Mouse (Mus musculus): ENCODE measurements around the gene Dnah3. TPM values are rescaled to one million over a fixed set of nuclear protein-coding genes. Genes with fewer than 3 reads are reported as not detected.

Gene Dnah3
- polyA plus RNA-seq, 1 experiment from 2014 or later, result 0.27 TPM

- WGBS, result 64% methylated on average over 2 of the region's 2 CpGs
- Histone ChIP-seq H3K4me3 (no peak overlapping the region), H3K4me1 (no peaks in the 10 kb centered on the region), H3K36me3 (ENCODE audit: poor library complexity, severe bottlenecking) (no peaks in the 10 kb centered on the region), H3K27ac (no peak overlapping the region), H3K27me3 (no peaks in the 10 kb centered on the region), H3K9ac (no peak overlapping the region), H3K9me3 (replicated peaks) (no peaks in the 10 kb centered on the region), H3K4me2 (no peak overlapping the region)
- no peak for ATAC-seq
Observed at GRCm38 (mm10) chr7:119928783-119929440, 166.2 kb downstream of the Dnah3 start.

DNA sequence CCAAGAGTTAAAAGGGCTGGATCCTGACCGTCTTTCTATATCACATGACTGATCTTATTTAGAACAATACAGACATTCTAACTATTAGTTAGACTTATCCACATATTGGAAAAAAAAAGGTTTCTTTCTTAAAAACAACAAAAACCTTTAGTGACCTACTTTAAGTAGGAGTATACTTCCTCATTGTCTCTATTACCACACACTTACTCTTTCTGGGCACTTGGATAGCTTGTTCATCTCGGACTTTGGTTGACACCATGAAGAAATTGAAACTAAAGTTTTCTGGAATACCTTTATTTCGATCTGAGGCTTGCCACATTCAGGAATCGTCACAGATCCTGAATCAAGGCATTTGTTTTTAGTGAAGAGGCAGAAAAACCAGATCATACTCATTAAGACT is 174.0 kb downstream of the Dnah3 start:
- Histone ChIP-seq H3K4me2 (no peak overlapping the region), H3K27ac (no peak overlapping the region), H3K4me3 (no peak overlapping the region), H3K36me3 (ENCODE audit: poor library complexity, severe bottlenecking) (no peaks in the 10 kb centered on the region), H3K9ac (no peak overlapping the region), H3K27me3 (no peaks in the 10 kb centered on the region), H3K4me1 (no peaks in the 10 kb centered on the region), H3K9me3 (replicated peaks) (no peaks in the 10 kb centered on the region)
- ATAC-seq, result no peak
- 78% methylated on average over 4 of the region's 4 CpGs for WGBS

DNA sequence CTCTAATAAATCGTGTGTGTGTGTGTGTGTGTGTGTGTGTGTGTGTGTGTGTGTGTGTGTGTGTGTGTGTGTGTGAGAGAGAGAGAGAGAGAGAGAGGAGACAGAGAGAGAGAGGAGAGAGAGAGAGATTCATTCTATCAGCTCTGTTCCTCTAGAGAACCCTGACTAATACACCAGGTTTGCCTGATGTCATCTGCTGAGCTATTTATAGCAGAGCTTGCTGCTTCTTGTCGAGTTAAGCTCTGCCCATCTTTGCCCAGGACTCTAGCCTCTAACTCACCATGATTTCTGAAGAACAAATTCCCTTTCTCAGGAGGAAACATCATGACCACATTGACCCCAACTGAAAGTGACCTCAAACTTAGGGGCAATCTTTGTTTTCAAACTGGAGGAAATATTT is 174.6 kb downstream of the Dnah3 start:
- H3K27me3 ChIP-seq, result no peaks in the 10 kb centered on the region
- WGBS, result 57% methylated on average over 2 of the region's 2 CpGs
- no peak overlapping the region for H3K9ac ChIP-seq
- no peak overlapping the region for H3K27ac ChIP-seq
- H3K36me3 ChIP-seq (ENCODE audit: poor library complexity, severe bottlenecking), result no peaks in the 10 kb centered on the region
- no peaks in the 10 kb centered on the region for H3K9me3 ChIP-seq (replicated peaks)
- H3K4me2 ChIP-seq, result no peak overlapping the region
- no peaks in the 10 kb centered on the region for H3K4me1 ChIP-seq
- H3K4me3 ChIP-seq, result no peak overlapping the region
- ATAC-seq, result no peak

DNA sequence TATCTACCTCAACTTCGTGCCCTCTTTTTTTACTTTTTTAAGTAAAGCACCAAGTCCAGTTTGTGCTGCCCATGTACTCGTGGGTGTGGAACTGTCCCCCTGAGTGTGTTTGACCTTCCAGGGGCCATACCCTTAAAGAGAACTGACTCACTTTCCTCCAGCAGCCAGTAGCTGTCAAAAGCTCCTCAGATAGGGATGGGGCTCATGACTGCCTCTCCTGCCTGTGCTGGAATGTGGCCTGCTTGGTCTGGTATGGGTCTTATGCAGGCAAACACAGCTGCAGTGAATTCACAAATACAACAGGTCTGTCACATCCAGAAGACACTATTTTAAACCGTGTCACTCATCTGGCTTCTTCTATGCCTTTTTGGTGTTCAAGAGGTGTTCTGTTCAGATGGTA is 183.4 kb downstream of the Dnah3 start:
- H3K4me1 ChIP-seq, result no peaks in the 10 kb centered on the region
- H3K4me2 ChIP-seq, result no peak overlapping the region
- H3K9me3 ChIP-seq (replicated peaks), result no peaks in the 10 kb centered on the region
- no peak for ATAC-seq
- H3K27ac ChIP-seq, result no peak overlapping the region
- no peaks in the 10 kb centered on the region for H3K36me3 ChIP-seq (ENCODE audit: poor library complexity, severe bottlenecking)
- no peaks in the 10 kb centered on the region for H3K27me3 ChIP-seq
- H3K4me3 ChIP-seq, result no peak overlapping the region
- H3K9ac ChIP-seq, result no peak overlapping the region
- 75% methylated on average over 3 of the region's 3 CpGs for WGBS

DNA sequence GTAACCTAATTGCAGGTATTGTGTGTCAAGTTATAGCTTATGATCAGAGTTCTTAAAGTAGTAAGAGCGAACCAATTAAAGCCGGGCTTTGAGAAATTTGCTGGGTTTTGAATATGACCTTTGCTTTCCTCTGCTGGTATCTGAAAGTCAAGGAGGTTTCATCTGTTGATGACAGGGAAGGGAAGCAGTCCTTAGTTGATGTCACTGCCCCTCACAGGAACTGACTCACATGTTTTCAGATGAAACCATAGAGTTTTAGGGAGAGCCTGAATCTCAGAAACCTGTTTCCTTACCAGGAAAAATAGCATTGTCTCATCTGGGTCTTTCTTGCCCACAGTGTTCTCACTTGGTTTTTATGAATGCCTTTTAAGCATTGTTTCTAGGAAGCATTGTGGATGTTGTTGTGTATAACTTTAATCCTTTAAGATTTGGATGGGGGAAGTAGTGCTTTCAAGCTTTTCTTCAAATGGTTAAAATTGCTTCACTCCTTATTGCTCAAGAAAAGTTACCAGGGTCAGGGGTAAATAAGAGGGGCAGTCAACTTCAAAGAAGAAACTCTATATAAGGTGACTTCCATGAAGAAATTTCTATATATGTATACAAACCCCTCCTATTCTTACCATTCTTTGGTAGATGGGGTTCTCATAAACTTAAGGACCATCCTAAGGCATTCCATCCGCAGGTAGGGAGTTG is 188.4 kb downstream of the Dnah3 start:
- no peaks in the 10 kb centered on the region for H3K36me3 ChIP-seq (ENCODE audit: poor library complexity, severe bottlenecking)
- ATAC-seq, result no peak
- whole genome bisulfite sequencing, result 92% methylated on average over 3 of the region's 3 CpGs

DNA sequence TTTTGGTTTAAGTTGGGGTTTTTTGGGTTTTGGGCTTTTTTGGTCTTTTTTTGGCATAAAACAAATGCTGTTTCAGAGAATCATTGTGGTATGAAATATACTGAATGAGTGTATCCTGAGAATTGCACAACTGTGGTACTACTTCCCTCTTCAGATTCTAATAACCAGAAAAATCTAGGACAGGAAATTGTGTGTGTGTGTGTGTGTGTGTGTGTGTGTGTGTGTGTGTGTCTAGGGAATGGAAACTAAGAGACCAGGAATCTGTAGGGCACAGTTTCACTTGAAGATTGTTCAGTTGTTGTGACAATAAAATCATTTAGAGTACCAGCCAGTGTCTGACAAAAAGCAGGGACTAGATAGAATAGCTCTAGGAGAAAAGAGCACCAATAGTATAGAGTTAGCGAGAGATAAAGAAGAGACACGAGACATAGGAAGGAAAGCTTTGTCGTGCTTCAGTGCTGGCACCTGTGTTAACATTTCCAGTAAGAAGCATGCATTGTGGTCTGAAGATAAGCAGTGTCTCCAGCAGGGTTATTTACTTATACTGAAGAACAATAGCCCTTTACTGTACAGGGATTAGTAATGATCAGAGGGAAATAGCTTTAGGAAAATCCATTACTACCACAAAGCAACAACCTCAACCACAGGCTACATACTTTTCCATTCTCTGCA is 195.6 kb downstream of the Dnah3 start:
- Histone ChIP-seq H3K9ac (no peak overlapping the region), H3K4me2 (no peak overlapping the region), H3K9me3 (replicated peaks) (no peaks in the 10 kb centered on the region), H3K27me3 (no peaks in the 10 kb centered on the region), H3K4me3 (no peak overlapping the region), H3K36me3 (ENCODE audit: poor library complexity, severe bottlenecking) (no peaks in the 10 kb centered on the region), H3K27ac (no peak overlapping the region), H3K4me1 (peaks cover 15% of the 10 kb centered on the region)
- WGBS, result 77% methylated on average over 3 of the region's 3 CpGs
- no peak for ATAC-seq

More for the DNA sequence above, 188.4 kb downstream of the Dnah3 start:
- Histone ChIP-seq H3K4me3 (no peak overlapping the region), H3K9me3 (replicated peaks) (no peaks in the 10 kb centered on the region), H3K4me2 (no peak overlapping the region), H3K27ac (no peak overlapping the region), H3K27me3 (no peaks in the 10 kb centered on the region), H3K9ac (no peak overlapping the region), H3K4me1 (no peaks in the 10 kb centered on the region)

DNA sequence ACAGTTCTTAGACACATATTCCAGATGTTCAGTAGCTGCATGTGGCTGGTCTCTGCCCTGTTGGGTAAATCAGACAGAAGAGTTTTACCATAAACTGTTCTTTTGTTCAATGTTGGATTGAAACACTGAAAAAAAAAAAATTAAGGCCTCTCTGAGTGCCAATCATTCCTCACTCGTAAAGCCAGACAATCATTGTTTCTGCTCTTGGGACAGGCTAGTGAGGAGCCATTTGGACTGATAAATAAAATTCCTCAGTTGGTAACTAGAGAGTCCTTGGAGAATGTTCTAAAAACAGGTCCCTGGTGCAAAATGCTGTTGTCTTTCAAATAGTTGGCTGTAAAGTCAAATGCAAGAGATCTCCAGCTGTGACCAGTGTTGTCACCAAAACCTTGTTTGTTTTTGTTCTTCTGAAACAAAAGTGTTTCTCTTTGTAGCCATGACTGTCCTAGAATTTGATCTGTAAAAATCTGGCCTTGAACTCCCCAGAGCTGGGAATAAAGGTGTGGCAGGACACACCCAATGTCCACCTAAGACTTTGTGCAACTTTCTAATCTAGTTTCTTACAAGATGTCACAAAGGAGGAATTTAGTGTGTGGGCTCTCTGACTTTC is 196.7 kb downstream of the Dnah3 start:
- Histone ChIP-seq H3K9me3 (replicated peaks) (no peaks in the 10 kb centered on the region), H3K36me3 (ENCODE audit: poor library complexity, severe bottlenecking) (no peaks in the 10 kb centered on the region), H3K4me2 (no peak overlapping the region), H3K9ac (no peak overlapping the region), H3K27me3 (no peaks in the 10 kb centered on the region), H3K4me3 (no peak overlapping the region), H3K4me1 (peaks cover 22% of the 10 kb centered on the region), H3K27ac (no peak overlapping the region)
- WGBS, result 77% methylated on average over 1 of the region's 1 CpGs
- ATAC-seq, result no peak

- no peak overlapping the region for H3K4me2 ChIP-seq
- H3K27me3 ChIP-seq, result no peaks in the 10 kb centered on the region
- no peak overlapping the region for H3K27ac ChIP-seq
- no peak for ATAC-seq
- H3K9ac ChIP-seq, result no peak overlapping the region
- no peak overlapping the region for H3K4me3 ChIP-seq
- H3K36me3 ChIP-seq (ENCODE audit: poor library complexity, severe bottlenecking), result no peaks in the 10 kb centered on the region
- H3K4me1 ChIP-seq, result peaks cover 22% of the 10 kb centered on the region
- WGBS, result 92% methylated on average over 8 of the region's 8 CpGs
- H3K9me3 ChIP-seq (replicated peaks), result no peaks in the 10 kb centered on the region
Observed at GRCm38 (mm10) chr7:119897521-119898109, 197.5 kb downstream of the Dnah3 start.

DNA sequence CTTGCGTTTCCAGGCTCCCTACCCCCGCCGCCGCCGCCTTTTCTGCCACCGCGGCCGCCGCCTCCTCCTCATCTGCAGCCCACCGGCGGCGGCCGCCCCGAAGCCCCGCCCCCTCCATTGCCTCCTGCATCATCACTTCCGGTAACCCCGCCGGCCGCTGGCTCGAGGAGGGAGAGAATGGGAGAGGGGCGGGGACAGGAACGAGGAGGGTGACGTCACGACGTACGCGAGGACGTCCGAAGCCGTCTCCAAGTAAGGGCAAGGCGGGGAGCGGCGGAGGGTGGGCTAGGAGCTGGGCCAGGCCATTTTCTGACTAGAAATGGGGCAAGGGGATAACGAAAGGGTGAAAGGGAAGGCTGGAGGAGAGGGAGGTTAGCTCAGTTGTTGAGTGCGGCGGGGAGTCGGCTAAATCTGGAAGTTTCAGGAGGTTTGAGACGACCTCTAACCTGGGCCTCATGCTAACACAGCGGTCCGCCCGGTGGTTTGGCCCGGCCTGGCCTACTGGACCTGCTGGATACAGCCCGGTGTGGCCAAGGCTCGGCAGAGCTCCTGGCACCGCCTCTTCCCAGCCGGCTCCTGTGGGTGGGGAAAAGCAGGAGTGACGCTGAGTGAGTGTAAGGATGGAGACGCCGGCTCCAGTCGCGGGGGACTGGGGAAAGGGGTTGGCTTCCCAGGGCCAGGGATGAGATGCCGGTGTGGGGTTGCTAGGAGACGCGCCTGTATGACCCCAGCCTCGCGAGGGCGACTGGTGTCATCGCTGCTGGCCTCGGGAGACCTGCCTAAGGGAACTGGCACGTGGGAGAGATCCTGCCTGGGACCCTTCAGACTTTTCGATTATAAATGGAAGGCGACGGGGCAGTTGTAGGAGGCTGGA is 199.2 kb downstream of the Dnah3 start, which contains the start of the genes Lyrm1 and Dcun1d3:
Gene Lyrm1, plus strand, starts transcription at position 223 of the 874 bp plus-strand sequence.
Gene Dcun1d3, minus strand, starts transcription at position 660 of the 874 bp plus-strand sequence.
- WGBS, result under 1% methylated on average over 63 of the region's 63 CpGs
- Histone ChIP-seq H3K27me3 (no peaks in the 10 kb centered on the region), H3K9me3 (replicated peaks) (no peaks in the 10 kb centered on the region), H3K27ac (peak within 1 kb of the TSS; percentile 96), H3K4me3 (peak within 1 kb of the TSS; percentile 74), H3K9ac (peak within 1 kb of the TSS; percentile 88), H3K4me1 (peaks cover 22% of the 10 kb centered on the region), H3K36me3 (ENCODE audit: poor library complexity, severe bottlenecking) (no peaks in the 10 kb centered on the region), H3K4me2 (peak within 1 kb of the TSS; percentile 82)
- peak; percentile 98 for ATAC-seq

GRCm38 (mm10) chr7:119894818-119895544 is 200.1 kb downstream of the Dnah3 start:
- H3K4me1 ChIP-seq, result peaks cover 22% of the 10 kb centered on the region
- H3K36me3 ChIP-seq (ENCODE audit: poor library complexity, severe bottlenecking), result no peaks in the 10 kb centered on the region
- H3K27ac ChIP-seq, result peak overlapping the region; percentile 96
- H3K4me2 ChIP-seq, result peak overlapping the region; percentile 82
- peak overlapping the region; percentile 88 for H3K9ac ChIP-seq
- peak; percentile 67 for ATAC-seq
- H3K4me3 ChIP-seq, result peak overlapping the region; percentile 74
- under 1% methylated on average over 15 of the region's 15 CpGs for WGBS
- H3K9me3 ChIP-seq (replicated peaks), result no peaks in the 10 kb centered on the region
- H3K27me3 ChIP-seq, result no peaks in the 10 kb centered on the region

Measured in forebrain, embryonic 13.5 days (tissue).